Mouse (Mus musculus): ENCODE data around the gene Cit. TPM values are rescaled to one million over a fixed set of nuclear protein-coding genes. Genes with fewer than 3 reads are reported as not detected.
A peak's percentile ranks its signal among the peaks of the same experiment; 100 is the strongest.

The Cit gene
- polyA plus RNA-seq, 1 experiment from 2014 or later = 22.8 TPM

- WGBS = 64% methylated on average over 6 of the region's 6 CpGs
Measured at GRCm38 (mm10) chr5:115838059-115838458, 7.0 kb upstream of the Cit start.

GRCm38 (mm10) chr5:115840453-115840852, 4.6 kb upstream of the Cit start:
- peaks cover 11% of the 10 kb centered on the region for H3K4me1 ChIP-seq
- H3K4me3 ChIP-seq = no peak overlapping the region
- ATAC-seq (ENCODE audit: insufficient number of reproducible peaks, low FRiP score, low TSS enrichment, low read depth) = no peak
- H3K27me3 ChIP-seq = no peaks in the 10 kb centered on the region
- no peaks in the 10 kb centered on the region for H3K36me3 ChIP-seq
- no peaks in the 10 kb centered on the region for H3K9me3 ChIP-seq
- H3K9ac ChIP-seq = no peak overlapping the region
- H3K4me2 ChIP-seq = no peak overlapping the region
- no peak overlapping the region for H3K27ac ChIP-seq
- WGBS = 79% methylated on average over 5 of the region's 5 CpGs

More at GRCm38 (mm10) chr5:115838059-115838458, 7.0 kb upstream of the Cit start:
- Histone ChIP-seq H3K4me2 (no peak overlapping the region), H3K27ac (no peak overlapping the region), H3K9ac (no peak overlapping the region), H3K4me1 (no peaks in the 10 kb centered on the region), H3K9me3 (no peaks in the 10 kb centered on the region), H3K4me3 (no peak overlapping the region), H3K27me3 (no peaks in the 10 kb centered on the region), H3K36me3 (no peaks in the 10 kb centered on the region)
- ATAC-seq (ENCODE audit: insufficient number of reproducible peaks, low FRiP score, low TSS enrichment, low read depth) = no peak

GRCm38 (mm10) chr5:115840946-115841775, 3.9 kb upstream of the Cit start:
- no peak overlapping the region for H3K9ac ChIP-seq
- no peak overlapping the region for H3K4me2 ChIP-seq
- H3K27me3 ChIP-seq = no peaks in the 10 kb centered on the region
- H3K4me3 ChIP-seq = no peak overlapping the region
- 77% methylated on average over 12 of the region's 12 CpGs for WGBS
- no peak for ATAC-seq (ENCODE audit: insufficient number of reproducible peaks, low FRiP score, low TSS enrichment, low read depth)
- H3K4me1 ChIP-seq = peaks cover 18% of the 10 kb centered on the region
- no peak overlapping the region for H3K27ac ChIP-seq
- H3K36me3 ChIP-seq = no peaks in the 10 kb centered on the region
- no peaks in the 10 kb centered on the region for H3K9me3 ChIP-seq

- H3K4me2 ChIP-seq = peak overlapping the region; percentile 98
- no peaks in the 10 kb centered on the region for H3K36me3 ChIP-seq
- H3K9me3 ChIP-seq = no peaks in the 10 kb centered on the region
- H3K9ac ChIP-seq = peak overlapping the region; percentile 33
- whole genome bisulfite sequencing = 5% methylated on average over 12 of the region's 12 CpGs
- H3K27me3 ChIP-seq = no peaks in the 10 kb centered on the region
- peak overlapping the region; percentile 44; the same call in 1 of the 2 replicates for H3K27ac ChIP-seq
- peak overlapping the region; percentile 69 for H3K4me3 ChIP-seq
- H3K4me1 ChIP-seq = peaks cover 24% of the 10 kb centered on the region
- ATAC-seq (ENCODE audit: insufficient number of reproducible peaks, low FRiP score, low TSS enrichment, low read depth) = no peak
Measured at GRCm38 (mm10) chr5:115844368-115844765, 711 bp upstream of the Cit start.

DNA sequence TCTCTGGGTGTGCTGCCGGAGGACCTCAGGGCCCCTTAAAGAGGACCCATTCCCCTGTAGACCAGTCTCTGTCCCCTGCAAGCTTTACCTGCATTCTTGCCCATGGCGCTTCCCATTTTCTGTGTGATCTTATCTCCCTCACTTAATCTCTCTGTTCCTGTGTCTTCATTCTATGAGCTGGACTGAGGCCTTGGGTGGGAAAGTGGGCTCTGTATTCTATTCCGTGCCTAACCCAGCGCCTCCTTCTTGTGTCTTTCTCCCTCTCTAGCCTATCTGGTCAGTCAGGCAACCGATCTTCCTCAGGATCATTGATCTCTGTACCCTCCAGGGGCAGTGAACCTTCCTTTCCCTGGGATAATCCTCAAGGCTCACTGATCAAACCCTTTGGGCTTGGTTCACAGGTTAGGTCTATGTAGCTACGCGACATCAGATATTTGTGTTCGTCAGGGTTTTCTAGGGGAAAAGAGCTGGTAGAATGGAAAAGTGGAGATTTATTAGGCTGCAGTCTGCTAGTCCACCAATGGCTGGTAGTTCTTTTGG, 627 bp downstream of the Cit start:
- Histone ChIP-seq H3K9ac (peak overlapping the region; percentile 66), H3K4me3 (peak overlapping the region; percentile 69), H3K4me2 (peak overlapping the region; percentile 98), H3K27ac (no peak overlapping the region), H3K36me3 (no peaks in the 10 kb centered on the region), H3K4me1 (peaks cover 24% of the 10 kb centered on the region), H3K27me3 (no peaks in the 10 kb centered on the region), H3K9me3 (no peaks in the 10 kb centered on the region)
- no peak for ATAC-seq (ENCODE audit: insufficient number of reproducible peaks, low FRiP score, low TSS enrichment, low read depth)
- WGBS = 35% methylated on average over 8 of the region's 8 CpGs

- no peaks in the 10 kb centered on the region for H3K9me3 ChIP-seq
- no peak overlapping the region for H3K9ac ChIP-seq
- no peak overlapping the region for H3K27ac ChIP-seq
- H3K36me3 ChIP-seq = peaks cover 10% of the 10 kb centered on the region; the same call in 1 of the 2 replicates
- peaks cover 24% of the 10 kb centered on the region for H3K4me1 ChIP-seq
- no peak for ATAC-seq (ENCODE audit: insufficient number of reproducible peaks, low FRiP score, low TSS enrichment, low read depth)
- WGBS = 78% methylated on average over 8 of the region's 8 CpGs
- H3K4me2 ChIP-seq = no peak overlapping the region
- H3K27me3 ChIP-seq = no peaks in the 10 kb centered on the region
- no peak overlapping the region for H3K4me3 ChIP-seq
Measured at GRCm38 (mm10) chr5:115847166-115847565, 2.1 kb downstream of the Cit start.

- WGBS = 91% methylated on average over 7 of the region's 7 CpGs
Measured at GRCm38 (mm10) chr5:115848463-115848862, 3.4 kb downstream of the Cit start.

GRCm38 (mm10) chr5:115849263-115849829, 4.3 kb downstream of the Cit start:
- Histone ChIP-seq H3K4me2 (no peak overlapping the region), H3K9ac (no peak overlapping the region), H3K27ac (no peak overlapping the region), H3K4me1 (peaks cover 20% of the 10 kb centered on the region), H3K4me3 (no peak overlapping the region), H3K36me3 (peaks cover 24% of the 10 kb centered on the region), H3K9me3 (no peaks in the 10 kb centered on the region), H3K27me3 (no peaks in the 10 kb centered on the region)
- ATAC-seq (ENCODE audit: insufficient number of reproducible peaks, low FRiP score, low TSS enrichment, low read depth) = no peak
- WGBS = 86% methylated on average over 12 of the region's 12 CpGs

More at GRCm38 (mm10) chr5:115848463-115848862, 3.4 kb downstream of the Cit start:
- H3K9me3 ChIP-seq = no peaks in the 10 kb centered on the region
- H3K4me1 ChIP-seq = peaks cover 24% of the 10 kb centered on the region
- H3K9ac ChIP-seq = no peak overlapping the region
- no peak overlapping the region for H3K4me3 ChIP-seq
- H3K4me2 ChIP-seq = no peak overlapping the region
- no peaks in the 10 kb centered on the region for H3K27me3 ChIP-seq
- no peak for ATAC-seq (ENCODE audit: insufficient number of reproducible peaks, low FRiP score, low TSS enrichment, low read depth)
- no peak overlapping the region for H3K27ac ChIP-seq
- peaks cover 15% of the 10 kb centered on the region; the same call in 1 of the 2 replicates for H3K36me3 ChIP-seq

DNA sequence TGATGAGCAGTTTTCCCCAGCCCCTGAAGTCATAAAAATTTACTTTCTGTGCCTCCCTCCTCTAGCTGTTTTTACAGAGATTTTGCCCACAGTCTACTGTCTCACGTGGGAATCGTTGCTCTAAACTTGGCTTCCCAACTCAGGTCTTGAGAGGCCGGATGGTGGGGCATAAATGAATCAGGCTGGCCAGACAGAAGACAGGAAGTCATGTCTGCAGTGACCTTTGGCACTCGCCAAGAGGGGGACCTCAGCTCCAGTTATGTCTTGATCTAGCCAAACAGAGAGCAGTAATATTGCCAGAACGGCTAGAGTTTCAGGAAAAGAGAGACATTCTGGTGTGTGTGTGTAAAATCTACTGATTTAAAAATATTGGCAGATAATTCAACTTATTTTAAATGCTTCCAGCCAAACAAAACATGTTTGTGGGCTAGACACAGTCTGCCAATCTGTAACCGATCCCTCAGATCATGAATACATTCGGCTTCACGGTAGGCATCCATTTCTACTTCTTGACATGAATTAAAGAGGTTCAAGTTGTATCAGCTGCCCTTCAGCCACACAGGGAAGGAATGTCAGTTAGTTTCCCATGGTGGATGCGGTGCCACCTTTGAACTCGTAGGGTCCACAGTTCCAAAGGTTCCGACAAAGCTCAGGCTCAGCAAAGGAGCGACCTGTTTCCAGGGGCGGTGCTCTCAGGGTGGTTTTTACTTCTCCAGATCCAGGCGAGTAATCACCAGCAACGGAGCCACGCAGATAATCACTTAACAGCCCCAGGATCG, 5.4 kb downstream of the Cit start:
- Histone ChIP-seq H3K27ac (no peak overlapping the region), H3K9me3 (no peaks in the 10 kb centered on the region), H3K4me3 (no peak overlapping the region), H3K4me2 (no peak overlapping the region), H3K9ac (no peak overlapping the region), H3K36me3 (peaks cover 33% of the 10 kb centered on the region), H3K27me3 (no peaks in the 10 kb centered on the region), H3K4me1 (peaks cover 13% of the 10 kb centered on the region)
- 77% methylated on average over 17 of the region's 17 CpGs for WGBS
- ATAC-seq (ENCODE audit: insufficient number of reproducible peaks, low FRiP score, low TSS enrichment, low read depth) = no peak

DNA sequence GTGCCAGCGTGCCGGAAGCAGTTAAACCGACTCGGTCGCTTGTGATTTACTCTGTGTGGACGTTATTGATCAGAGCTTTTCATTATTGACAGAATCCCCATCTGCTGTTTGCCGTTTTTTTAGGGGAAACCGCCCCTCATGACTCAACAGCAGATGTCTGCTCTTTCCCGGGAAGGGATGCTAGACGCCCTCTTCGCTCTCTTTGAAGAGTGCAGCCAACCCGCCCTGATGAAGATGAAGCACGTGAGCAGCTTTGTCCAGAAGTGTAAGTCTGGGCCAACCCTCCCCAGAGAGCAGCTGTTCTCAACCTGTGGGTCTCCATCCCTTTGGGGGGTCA, 5.9 kb downstream of the Cit start:
- Histone ChIP-seq H3K4me3 (no peak overlapping the region), H3K4me1 (peaks cover 7% of the 10 kb centered on the region), H3K27ac (no peak overlapping the region), H3K9me3 (no peaks in the 10 kb centered on the region), H3K36me3 (peaks cover 36% of the 10 kb centered on the region), H3K9ac (no peak overlapping the region), H3K27me3 (no peaks in the 10 kb centered on the region), H3K4me2 (no peak overlapping the region)
- WGBS = 74% methylated on average over 13 of the region's 13 CpGs
- no peak for ATAC-seq (ENCODE audit: insufficient number of reproducible peaks, low FRiP score, low TSS enrichment, low read depth)

DNA sequence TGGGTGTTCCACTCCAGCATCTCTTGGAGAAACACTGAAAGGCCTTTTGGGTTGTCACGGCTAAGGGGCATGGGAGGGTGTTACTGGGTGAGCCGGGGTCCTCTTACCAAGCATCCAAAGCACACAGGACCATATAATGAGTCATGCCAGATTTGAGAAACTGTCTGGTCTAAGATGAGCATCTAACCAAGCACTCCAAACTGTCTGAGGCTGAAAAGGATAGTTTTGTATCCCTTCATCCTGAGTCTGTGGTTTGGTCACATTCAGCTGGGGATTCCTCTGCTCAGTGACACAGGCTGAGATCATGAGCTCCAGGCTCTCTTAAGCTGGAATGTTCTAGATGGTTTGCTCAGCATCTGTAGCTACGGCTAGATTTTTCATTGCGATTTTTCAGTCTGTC, 7.4 kb downstream of the Cit start:
- no peak overlapping the region for H3K9ac ChIP-seq
- no peak overlapping the region for H3K4me3 ChIP-seq
- no peak overlapping the region for H3K27ac ChIP-seq
- peaks cover 36% of the 10 kb centered on the region for H3K36me3 ChIP-seq
- ATAC-seq (ENCODE audit: insufficient number of reproducible peaks, low FRiP score, low TSS enrichment, low read depth) = no peak
- H3K4me1 ChIP-seq = 0 out of 2 replicates have a peak, but pooled peaks cover 3% of the 10 kb centered on the region
- no peaks in the 10 kb centered on the region for H3K9me3 ChIP-seq
- 92% methylated on average over 4 of the region's 4 CpGs for WGBS
- no peaks in the 10 kb centered on the region for H3K27me3 ChIP-seq
- no peak overlapping the region for H3K4me2 ChIP-seq

Data from limb, embryonic 15.5 days (tissue).